Mouse (Mus musculus): Measurements from ENCODE around the gene Apoa4.

- no peak; the same call in 1 of the 2 replicates for TF ChIP-seq SIN3A (IDR thresholded peaks at IDR 0.05; ENCODE audit: low read length)
- TF ChIP-seq POLR2A (IDR thresholded peaks at IDR 0.05; ENCODE audit: control insufficient read depth in 1 of 2, insufficient read depth in 1 of 2, low read depth in 1 of 2, low read length in 2 of 2, poor library complexity in 1 of 2), result no peak
- TF ChIP-seq USF1 (IDR thresholded peaks at IDR 0.05; ENCODE audit: low read depth, low read length), result no peak
- peak; percentile 75 to 87 (median 78) for TF ChIP-seq CTCF (IDR thresholded peaks at IDR 0.05 in 2 of 3, conservative IDR thresholded peaks at IDR 0.05 in 1 of 3; ENCODE audit: control insufficient read depth in 1 of 3, insufficient read depth in 1 of 3, low read depth in 2 of 3, low read length in 3 of 3, poor library complexity in 1 of 3, severe bottlenecking in 1 of 3)
- TF ChIP-seq BHLHE40 (IDR thresholded peaks at IDR 0.05; ENCODE audit: borderline replicate concordance, low read depth, low read length), result no peak
- no peak for TF ChIP-seq MXI1 (IDR thresholded peaks at IDR 0.05; ENCODE audit: low read depth, low read length)
- no peak for TF ChIP-seq RCOR1 (IDR thresholded peaks at IDR 0.05; ENCODE audit: low read depth, low read length)
- no peak for TF ChIP-seq TBP (IDR thresholded peaks at IDR 0.05; ENCODE audit: low read depth, low read length)
These were observed 6.3 kb downstream of the Apoa4 start for GRCm38 (mm10) chr9:46246752-46247324.

Measured in MEL (cell line).